Mouse (Mus musculus) ZHBTc4 (cell line): ENCODE measurements around the gene Fscn1.

Source experiments
- DNase-seq: peaks from one replicate; pipeline ENCODE4 v3.0.0-alpha.2; 2011; ENCODE audit warnings: low read depth, low spot score

Fscn1 gene

DNA sequence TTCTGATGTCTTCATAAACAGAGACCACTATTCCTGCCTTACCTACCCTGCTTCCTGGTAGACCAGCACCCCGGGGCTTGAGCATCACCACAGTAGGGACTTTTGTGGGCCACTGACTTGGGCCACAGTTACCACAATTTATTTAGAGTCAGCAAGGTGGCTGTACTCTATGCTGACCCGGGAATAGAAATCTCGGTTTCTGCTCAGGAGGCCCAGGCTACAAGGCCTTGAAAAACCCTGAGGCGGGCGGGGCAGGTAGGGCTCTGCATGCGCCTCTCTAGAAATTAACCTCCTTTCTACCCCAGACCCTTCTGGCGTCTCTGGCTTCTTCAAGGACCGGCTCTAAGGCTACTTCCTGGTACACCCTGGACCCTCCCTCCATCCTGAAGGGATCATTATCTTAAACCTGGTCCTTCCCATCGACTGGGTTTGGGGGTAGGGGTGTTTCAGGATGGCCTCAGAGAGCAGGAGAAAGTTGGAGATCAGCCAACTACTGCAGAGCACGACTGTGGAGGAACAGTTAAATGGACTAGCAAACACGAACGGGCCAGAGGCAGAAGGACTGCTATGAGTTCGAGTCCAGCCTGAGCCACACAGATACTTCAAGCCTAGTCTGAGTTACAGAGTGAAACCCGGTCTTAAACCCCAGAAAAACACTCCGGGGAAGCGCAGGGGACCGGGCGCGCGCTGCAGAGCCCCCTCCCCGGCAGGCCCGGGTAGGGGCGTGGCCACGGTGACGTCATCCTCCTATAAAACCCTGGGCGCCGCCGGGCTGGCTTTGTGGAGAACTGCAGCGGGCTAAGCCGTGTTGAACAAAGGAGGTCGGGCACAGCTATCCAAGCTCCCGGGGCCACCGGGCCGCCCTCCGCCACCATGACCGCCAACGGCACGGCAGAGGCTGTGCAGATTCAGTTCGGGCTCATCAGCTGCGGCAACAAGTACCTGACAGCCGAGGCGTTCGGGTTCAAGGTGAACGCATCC, at the start of gene Fscn1:
TSS of gene Fscn1 (plus strand) at position 768 of the 981 bp plus-strand sequence.
- peak; percentile 93 for DNase-seq

DNA sequence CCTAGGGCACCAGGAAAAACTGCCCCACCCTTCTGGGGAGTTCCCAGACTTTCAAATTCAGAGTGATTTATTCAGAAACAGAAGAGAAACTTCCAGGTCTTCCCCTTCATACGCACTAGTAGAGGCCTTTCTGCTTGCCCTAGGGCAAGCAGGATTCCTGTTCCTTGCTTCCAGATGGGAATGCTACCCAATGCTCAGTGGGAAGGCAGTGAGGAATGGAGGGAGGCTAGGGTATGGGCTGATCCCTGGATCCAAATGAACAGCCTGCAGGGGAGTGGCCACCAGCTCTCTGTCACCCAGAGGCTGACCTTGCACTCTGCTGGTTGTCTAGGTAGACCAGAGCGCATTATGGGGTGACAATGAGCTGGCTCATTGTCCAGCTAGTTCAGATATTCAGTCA, 48.5 kb upstream of the Fscn1 start:
- peak; percentile 81 for DNase-seq

DNA sequence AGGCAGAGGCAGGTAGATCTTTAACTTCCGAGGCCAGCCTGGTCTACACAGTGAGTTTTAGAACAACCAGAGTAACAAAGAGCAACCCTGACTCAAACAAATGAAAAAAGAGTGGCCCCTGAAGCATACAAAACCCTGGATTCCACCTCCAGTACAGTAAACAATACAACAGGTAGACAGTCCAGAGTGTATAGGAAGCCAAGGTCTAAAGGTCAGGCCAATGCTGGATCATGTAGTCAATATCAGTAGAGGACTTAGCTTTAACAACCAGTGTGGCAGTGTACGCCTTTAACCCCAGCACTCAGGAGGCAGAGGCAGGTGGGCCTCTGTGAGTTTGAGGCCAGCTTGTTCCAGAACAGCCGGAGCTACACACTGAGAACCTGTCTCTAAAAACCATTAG, 47.8 kb upstream of the Fscn1 start:
- no peak for DNase-seq

DNA sequence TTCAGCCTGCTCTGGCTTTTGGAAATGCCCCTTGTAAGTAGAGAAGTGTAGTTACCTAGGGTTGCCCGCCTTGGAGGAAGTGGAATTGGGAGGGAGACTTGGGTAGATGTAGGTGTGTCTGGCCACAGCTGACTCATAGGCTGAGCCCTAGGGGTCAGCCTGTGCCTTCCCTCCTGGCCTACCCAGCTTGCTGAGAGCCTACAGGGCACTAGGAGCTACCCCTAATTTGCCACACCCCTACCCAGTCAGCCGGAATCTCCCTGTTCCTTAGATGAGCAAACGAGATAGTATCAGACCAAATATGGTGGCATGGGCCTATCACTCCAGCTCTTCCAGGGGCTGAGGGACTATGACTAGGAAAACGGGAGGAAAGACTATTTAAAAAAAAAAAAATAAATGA, 47.4 kb upstream of the Fscn1 start:
- DNase-seq = no peak

DNA sequence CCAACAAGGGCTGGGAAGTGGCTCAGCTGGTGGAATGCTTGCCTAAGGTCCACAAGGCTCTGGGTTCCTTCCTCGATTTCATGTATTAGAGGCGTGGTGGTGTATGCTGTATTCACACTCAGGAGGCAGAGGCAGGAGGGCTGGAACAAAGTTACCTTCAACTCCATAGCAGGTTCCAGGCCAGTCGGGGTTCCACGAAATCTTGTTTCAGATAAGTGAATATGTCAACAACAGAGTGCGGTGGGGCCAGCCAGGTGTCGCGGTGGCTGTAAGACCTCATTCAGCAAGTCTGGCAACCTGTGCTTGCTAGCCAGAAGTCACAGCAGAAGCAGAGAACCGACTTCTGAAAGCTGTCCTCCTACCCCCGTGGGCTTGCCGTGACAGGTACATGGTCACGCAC, 44.9 kb upstream of the Fscn1 start:
- DNase-seq = no peak

DNA sequence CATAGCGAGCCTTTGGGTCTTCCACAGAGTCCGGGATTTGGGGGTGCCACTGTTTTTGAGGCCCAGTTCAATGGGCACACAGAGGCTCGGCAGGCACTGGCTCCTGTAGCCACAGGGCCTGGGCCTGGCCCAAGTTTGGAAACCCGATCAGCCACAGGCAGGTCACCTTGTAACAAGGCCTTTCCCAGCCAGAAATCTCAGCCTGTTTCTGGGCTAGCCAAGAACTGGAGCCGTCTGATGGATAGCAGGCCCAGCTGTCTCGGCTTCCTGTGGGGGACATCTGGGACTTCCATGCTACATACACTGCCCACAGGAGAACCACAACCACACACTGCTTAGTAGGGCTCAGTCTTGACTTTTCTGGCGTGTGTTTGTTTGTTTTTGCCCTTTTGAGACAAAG, 43.5 kb upstream of the Fscn1 start:
- no peak for DNase-seq

DNA sequence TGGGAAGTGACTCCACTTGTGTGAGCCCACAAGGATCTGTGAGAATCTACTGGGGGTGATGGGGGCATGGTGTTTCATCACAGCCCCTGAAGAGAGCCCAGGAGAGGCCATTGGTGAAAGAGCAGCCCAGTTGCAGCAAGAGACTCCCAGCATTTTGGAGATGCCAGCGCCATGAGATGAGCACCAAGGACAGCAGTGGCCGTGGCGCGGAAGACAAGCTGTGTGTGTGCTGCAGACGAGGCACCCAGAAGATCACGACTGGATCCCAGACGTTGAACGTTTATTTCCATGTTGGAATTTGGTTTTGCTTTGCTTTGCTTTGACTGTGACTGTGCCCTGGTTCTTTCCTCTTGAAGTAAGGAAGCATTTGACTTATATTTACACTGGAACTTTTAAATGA, 42.7 kb upstream of the Fscn1 start:
- no peak for DNase-seq

DNA sequence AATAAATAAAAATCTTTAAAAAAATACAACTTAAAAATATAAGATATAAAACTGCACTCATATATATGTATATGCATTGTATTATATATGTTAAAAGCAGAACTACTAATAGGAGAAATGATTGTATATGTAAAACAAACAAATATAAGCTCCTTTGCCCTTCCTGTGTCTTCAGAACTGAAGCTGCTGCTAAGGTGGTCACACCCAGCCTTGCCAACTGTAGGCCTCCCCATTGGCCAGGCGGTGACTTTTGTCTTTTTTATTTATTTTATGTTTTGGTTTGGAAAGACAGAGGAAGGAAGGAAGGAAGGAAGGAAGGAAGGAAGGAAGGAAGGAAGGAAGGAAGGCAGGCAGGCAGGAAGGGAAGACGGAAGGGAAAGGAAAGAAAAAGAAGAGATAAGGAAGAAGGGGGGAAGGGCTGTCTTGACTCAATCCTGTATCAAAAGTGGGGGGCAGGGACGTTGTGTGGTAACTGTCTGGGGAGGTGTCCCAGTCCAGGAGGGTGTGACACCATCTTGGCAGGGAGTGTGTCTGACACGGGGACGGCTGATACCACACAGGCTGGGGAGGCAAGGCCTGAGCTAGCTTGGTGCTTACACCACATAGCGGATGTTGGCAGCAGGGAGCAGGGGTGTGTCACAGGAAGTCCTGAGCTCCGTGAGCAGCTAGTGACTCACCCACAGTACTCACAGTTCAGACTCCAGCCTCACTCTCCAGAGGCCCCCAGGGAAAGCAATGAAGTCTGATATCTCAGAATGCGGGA, 39.7 kb upstream of the Fscn1 start:
- peak; percentile 78 for DNase-seq

DNA sequence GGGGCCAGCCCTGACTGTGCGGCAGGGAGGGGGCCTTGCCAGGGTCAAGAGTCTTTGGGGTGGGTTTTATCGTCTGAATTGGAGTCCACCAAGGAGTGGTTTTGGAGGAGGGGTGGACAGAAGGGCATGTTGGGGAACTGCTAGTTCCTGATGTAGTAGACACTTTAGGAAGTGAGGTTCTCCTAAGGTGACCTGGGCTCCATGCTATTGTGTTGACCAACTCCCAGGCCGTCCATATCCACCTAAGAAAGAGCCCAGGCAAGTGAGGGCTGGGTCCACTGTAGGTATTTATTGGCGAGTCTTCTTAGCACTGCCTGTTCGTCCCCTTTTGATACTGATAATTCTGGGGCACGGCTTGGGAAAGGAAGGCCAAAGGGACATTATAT, 39.1 kb upstream of the Fscn1 start:
- no peak for DNase-seq

DNA sequence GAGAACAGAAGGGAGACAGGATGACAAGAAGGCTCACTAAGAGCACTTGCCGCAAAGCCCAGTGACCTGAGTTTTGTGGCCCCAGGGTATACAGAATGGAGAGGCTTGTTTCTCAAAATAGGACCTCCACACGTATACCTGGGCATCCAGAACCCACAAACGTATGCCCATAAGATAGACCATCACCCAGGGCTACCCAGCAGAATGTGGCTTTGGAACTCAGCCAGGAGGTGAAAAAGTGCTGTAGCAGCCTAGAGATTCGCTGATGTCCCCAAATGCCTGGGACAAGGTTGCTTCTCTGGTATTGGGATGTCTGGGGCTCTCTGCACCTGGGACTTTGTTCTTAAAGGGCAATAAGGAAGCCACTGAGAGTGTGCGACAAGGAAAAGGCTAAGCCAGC, 37.9 kb upstream of the Fscn1 start:
- DNase-seq = no peak

DNA sequence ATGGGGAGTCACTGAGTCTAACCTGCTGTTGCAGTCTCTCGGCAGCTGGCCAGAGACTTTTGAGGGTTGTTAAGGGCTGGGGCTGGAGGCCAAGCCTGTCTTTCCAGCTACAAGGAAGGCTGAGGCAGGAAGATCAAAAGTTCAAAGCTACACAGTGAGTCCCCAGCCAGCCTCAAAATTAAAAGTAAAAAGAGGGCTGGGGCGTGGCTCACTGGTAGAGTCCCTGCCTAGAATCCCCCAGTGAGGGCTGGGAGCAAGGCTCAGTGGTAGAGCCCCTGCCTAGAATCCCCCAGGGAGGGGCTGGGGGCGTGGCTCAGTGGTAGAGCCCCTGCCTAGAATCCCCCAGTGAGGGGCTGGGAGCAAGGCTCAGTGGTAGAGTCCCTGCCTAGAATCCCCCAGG, 36.4 kb upstream of the Fscn1 start:
- DNase-seq = peak; percentile 89

DNA sequence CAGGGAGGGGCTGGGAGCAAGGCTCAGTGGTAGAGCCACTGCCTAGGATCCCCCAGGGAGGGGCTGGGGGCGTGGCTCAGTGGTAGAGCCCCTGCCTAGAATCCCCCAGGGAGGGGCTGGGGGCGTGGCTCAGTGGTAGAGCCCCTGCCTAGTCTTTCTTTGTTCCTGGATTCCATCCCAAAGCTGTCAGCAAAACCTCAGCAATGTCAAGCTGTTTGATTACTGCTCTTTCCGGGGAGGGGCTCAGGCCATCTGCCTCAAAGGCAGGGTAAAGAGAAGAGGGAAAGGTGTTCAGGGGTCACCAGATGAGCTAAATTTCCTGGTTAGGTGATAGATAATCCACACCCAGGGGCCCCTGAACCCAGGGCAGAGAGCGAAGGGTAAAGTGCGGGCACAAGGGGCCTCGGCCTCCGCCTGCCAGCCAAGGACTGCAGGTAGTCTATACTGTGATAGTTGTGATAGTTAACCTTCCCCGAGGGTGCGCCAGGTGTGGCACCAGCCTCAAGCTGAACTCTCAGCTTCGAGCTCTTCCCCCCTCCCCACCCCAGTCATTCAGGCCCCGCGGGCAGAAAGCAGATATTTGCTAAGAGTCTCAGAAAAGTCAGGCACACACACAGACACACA, 35.7 kb upstream of the Fscn1 start:
- DNase-seq = peak; percentile 95

DNA sequence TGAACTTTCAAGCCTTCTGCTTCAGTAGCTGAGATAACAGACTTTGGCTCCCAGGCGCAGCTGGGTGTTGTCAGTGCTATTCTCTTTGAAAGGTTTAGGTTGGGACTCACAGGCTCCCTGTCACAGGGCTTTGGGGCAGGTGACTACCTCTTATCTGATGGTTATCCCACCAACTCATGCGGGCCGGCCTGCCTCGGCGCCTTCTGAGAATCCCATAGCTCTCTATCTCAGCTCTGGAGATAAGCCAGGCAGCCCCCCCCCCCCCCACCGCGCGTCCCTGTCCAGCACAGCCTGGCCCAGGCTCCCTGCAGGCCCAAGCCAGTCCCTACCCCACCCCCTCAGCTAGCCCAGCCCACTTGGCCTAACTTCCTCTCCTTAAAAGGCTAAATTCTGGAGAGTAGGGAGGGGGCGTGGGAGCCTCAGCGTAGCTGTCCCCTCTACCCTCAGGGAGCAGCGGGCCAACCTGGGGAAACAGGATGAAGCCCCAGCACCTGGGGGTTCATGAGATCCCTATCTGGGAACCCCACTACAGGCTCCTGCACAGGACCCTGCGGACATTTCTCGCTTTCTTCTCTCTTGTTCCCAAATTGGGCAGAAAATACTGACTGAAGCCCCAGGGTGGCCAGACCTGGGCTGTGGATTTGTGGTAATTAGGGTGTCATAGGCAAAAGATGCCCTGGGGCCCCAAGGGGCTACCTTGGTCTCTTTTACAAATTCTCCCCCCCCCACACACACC, 33.8 kb upstream of the Fscn1 start:
- DNase-seq = no peak

DNA sequence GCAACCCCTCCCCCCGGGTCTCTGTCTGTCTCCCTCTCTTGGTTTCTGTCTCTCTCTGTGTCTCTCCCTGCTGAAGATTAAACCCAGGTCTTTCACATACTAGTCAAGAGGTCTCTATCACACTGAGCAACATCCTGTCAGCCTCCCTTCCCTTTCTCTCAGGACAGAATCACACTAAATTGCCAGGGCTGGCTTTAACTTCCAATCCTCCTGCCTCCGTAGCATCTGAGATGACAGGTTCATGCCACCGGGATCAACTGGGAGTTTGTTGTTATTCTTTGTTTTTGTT, 33.3 kb upstream of the Fscn1 start:
- no peak for DNase-seq

DNA sequence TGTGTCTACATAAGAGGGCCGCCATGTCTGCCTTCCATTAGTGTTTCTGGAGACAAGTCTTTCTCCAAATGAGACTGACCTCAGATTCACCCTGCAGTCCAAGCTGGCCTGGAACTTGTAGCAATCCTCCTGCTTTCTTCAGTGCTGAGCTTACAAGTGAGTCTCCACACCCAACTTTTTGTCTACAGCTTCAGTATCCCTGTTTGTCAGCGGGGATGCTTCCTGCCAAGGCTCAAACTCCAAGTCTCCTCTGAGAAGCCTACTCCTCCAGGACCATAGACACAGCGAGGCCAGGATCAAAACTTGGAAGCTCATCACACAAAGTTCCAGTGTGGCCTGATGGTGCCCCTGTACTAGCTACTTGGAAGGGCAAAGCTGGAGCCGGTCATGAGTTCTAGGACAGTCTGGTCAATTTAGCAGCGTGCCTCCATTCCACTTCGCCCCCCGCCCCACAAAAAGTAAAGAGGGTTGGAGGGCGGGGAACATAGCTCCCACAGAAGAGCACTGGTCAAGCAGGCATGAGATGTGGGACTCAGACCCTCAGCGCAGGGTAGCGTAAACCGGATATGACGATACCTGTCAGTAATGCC, 32.7 kb upstream of the Fscn1 start:
- peak; percentile 44 for DNase-seq

DNA sequence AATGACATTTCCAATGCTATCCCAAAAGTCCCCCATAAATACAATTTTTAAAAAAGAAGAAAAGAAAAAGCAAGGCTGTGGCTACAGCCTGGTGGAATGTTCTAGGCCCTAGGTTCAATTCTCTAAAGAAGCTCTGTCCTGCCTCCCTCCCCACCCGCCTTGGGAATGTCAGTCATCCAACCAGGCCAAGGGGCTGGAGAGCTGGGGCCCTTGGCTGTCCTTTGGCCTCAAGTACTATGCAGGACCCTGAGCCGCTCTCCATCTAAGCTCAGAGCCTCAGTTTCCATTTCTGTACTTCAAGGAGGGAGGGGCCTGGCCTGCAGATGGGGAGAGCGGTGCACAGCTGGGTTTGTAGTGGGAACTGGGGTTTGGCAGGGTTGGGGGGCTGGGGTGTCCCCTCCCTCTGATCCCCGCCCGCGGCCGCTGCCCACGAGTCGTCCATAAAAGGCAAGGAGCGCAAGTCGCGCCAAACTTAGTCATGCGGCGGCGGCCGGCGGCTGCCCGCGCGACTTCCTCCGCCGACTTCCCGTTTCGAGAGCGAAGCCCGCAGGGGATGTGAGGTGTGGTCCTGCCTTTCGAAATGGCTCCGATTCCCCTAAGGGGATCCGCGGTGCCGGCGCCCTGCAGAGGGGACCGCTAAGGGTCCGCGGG, 31.3 kb upstream of the Fscn1 start:
- peak; percentile 85 for DNase-seq

DNA sequence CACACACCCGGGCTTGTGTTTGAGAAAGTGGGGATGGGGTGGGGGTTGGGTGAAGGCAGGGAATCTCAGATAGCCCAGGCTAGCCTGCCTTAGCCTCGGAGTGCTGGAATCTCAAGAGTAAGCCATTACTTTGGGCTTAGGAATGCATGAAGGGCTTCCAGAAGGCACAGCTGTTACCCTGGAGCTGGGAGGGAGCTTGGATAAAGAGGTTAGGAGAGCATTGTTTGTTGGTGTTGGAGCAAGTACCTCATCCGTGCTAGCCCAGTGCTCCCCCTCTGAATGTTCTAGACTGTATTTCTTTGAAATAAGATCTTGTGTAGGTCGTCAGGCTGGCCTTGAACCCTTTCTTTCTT, 30.8 kb upstream of the Fscn1 start:
- DNase-seq = peak; percentile 79

DNA sequence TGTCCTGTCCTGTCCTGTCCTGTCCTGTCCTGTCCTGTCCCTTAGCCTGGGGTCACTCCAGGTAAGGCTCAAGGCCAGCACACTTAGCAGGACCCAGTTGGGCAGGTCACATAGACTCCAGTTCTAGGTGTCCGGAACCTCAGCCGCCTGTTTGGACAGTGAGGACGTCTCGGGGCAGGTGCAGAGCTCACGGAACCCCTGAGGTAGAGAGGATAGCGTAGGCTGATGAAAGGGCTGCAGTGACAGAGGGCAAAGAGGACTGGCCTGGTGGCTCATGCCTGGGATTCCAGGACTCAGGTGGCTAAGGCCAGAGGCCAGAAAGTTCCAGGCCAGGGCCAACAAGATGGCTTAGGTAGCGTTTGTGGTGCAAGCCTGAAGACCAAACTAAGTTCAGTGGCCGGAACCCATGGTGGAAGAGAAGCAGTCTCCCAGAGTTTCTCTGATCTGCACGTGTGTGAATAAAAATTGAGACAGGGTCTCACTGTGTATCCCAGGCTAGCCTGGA, 28.9 kb upstream of the Fscn1 start:
- DNase-seq = no peak

DNA sequence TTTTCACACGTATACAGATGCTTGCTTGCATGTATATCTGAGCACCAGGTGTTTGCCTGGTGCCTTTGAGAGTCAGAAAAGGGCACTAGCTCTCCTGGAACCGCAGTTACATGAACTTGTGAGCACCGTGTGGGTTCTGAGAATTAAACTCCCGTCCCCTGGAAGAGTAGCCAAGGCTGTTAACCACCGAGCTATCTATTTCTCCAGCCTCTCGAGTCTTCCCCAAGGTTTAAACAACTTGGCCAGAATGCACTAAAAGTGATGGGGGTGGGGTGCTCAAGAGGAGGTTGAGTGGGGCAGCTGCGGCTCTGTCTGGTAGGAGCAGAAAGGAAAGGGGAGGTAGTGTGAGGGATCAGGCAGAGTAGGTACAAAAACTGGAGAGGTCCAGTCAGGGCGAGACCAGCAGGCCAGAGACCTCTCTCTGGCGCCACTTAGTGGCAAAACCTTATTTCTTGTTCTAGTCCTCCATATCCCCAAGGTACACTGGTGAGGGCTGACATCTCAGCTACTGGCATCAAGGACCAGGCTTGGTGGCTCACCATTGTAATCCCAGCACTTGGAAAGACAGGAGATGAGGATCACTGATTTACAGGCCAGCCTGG, 28.0 kb upstream of the Fscn1 start:
- peak; percentile 85 for DNase-seq

DNA sequence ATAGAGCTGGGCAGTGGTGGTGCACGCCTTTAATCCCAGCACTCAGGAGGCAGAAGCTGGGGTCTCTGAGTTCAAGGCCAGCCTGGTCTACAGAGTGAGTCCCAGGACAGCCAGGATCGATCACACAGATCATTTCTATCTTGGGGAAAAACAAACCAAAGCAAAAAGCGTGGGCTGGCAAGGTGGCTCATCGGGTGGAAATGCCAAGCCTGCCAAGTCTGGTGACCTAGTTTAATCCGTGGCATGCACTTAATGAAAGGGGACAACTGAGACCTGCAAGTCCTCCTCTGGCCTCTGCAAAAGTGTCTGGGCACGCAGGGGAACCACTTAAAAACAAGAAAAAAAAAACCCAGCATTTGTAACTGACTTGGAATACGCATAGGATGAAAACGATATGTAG, 27.4 kb upstream of the Fscn1 start:
- no peak for DNase-seq
